Mouse (Mus musculus): ENCODE results near the gene Kcnma1.

DNA sequence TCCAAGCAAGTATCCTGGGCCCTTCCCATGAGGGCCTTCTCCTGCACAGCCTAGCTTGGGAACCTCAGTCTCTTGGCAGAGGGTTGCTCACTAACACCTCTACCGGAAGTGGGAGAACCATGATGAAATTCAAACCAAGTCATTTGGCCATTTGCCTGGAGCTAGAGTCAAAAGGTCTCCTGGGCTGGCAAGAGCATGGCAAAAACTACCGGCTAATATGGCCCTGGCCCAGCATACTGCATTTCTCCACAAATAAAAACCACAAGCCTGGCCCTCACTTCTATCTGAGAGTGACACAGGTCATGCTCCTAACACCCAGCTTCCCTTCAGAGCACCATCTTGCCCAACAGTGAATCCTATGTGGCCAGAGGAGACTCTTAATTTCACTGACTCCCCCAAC lies 159.3 kb downstream of the Kcnma1 start:
- TF ChIP-seq MXI1 (IDR thresholded peaks at IDR 0.05; ENCODE audit: low read depth, low read length) (no peak), ZC3H11A (IDR thresholded peaks at IDR 0.05; ENCODE audit: low read depth, low read length) (no peak), POLR2A (IDR thresholded peaks at IDR 0.05; ENCODE audit: control insufficient read depth in 1 of 2, insufficient read depth in 1 of 2, low read depth in 1 of 2, low read length in 2 of 2, poor library complexity in 1 of 2) (no peak), SMC3 (IDR thresholded peaks at IDR 0.05; ENCODE audit: low read depth, low read length) (no peak), ZKSCAN1 (IDR thresholded peaks at IDR 0.05; ENCODE audit: low read depth, low read length) (no peak), CTCF (IDR thresholded peaks at IDR 0.05 in 2 of 3, conservative IDR thresholded peaks at IDR 0.05 in 1 of 3; ENCODE audit: control insufficient read depth in 1 of 3, insufficient read depth in 1 of 3, low read depth in 2 of 3, low read length in 3 of 3, poor library complexity in 1 of 3, severe bottlenecking in 1 of 3) (no peak), SIN3A (IDR thresholded peaks at IDR 0.05; ENCODE audit: low read length) (no peak), EP300 (IDR thresholded peaks at IDR 0.05; ENCODE audit: low read depth in 1 of 2, low read length in 2 of 2) (no peak), MYC (IDR thresholded peaks at IDR 0.05; ENCODE audit: low read depth, low read length) (no peak), POLR2AphosphoS2 (IDR thresholded peaks at IDR 0.05; ENCODE audit: low read length) (no peak), MEF2A (IDR thresholded peaks at IDR 0.05; ENCODE audit: extremely low read depth, insufficient replicate concordance, low read depth, low read length, poor library complexity, severe bottlenecking) (no peak), NELFE (IDR thresholded peaks at IDR 0.05; ENCODE audit: low read depth, low read length) (no peak)

All from MEL (cell line).